In genomic region chr19:55268150-55268549, GRCm38 (mm10) we compare ENCODE assay signal across 19 mouse cellular contexts. TPM values are rescaled to one million over a fixed set of nuclear protein-coding genes. Genes with fewer than 3 reads are reported as not detected.
DNase-seq lines count a peak whose midpoint lies in the region; ATAC-seq and TF ChIP-seq lines count a peak whose summit lies in the region.
"Had no signal": no experiment of that assay in that cellular context is flagged by ENCODE, and none has a peak within 500 bp of the region (broad histone marks: within the 10 kb centered on the region; RNA-seq: fewer than 3 reads in every experiment).

No protein-coding gene starts in this region.

- 73% methylated on average over 3 of the region's 3 CpGs for WGBS in limb, embryonic 14.5 days
- WGBS in limb, embryonic 10.5 days: 88% methylated on average over 3 of the region's 3 CpGs
- 50% methylated on average over 3 of the region's 3 CpGs for WGBS in intestine, embryonic 14.5 days
- 22% methylated on average over 3 of the region's 3 CpGs for WGBS in small intestine, adult 2 months

- no peaks in the 10 kb centered on the region for H3K4me1 ChIP-seq in limb, embryonic 14.5 days (ENCODE audit: control insufficient read depth, insufficient read depth, low read length)
- H3K4me1 ChIP-seq in limb, embryonic 10.5 days: no peaks in the 10 kb centered on the region
- no peaks in the 10 kb centered on the region for H3K4me1 ChIP-seq in intestine, embryonic 14.5 days (replicated peaks; ENCODE audit: control insufficient read depth, insufficient read depth, low read length)
- peaks cover 20% of the 10 kb centered on the region for H3K4me1 ChIP-seq in small intestine, adult 2 months (ENCODE audit: control insufficient read depth, insufficient read depth, insufficient read length, low read length)
- H3K4me1 ChIP-seq: neural tube, embryonic 13.5 days had no signal

- H3K4me2 ChIP-seq in limb, embryonic 14.5 days (replicated peaks; ENCODE audit: low read depth, low read length, severe bottlenecking): no peak overlapping the region
- no peak overlapping the region for H3K4me2 ChIP-seq in intestine, embryonic 14.5 days (ENCODE audit: low read length)
- H3K4me2 ChIP-seq: heart, embryonic 11.5 days; limb, embryonic 13.5 days; neural tube, embryonic 13.5 days had no signal

- intact Hi-C loops in heart, postnatal 36 days (cut with DNase I): no loop called here

- H3K9me3 ChIP-seq in limb, embryonic 14.5 days (ENCODE audit: control insufficient read depth, low read length): no peaks in the 10 kb centered on the region
- no peaks in the 10 kb centered on the region for H3K9me3 ChIP-seq in limb, embryonic 10.5 days (replicated peaks)
- H3K9me3 ChIP-seq in intestine, embryonic 14.5 days (ENCODE audit: control insufficient read depth, low read length): no peaks in the 10 kb centered on the region
- H3K9me3 ChIP-seq: limb, embryonic 13.5 days; neural tube, embryonic 13.5 days had no signal

- H3K4me3 ChIP-seq in limb, embryonic 14.5 days (replicated peaks; ENCODE audit: low read length): no peak overlapping the region
- no peak overlapping the region for H3K4me3 ChIP-seq in limb, embryonic 10.5 days
- H3K4me3 ChIP-seq in intestine, embryonic 14.5 days (ENCODE audit: low read depth, low read length): no peak overlapping the region
- no peak overlapping the region for H3K4me3 ChIP-seq in small intestine, adult 2 months (ENCODE audit: low read depth, low read length)
- H3K4me3 ChIP-seq: layer of hippocampus, adult 2 months; limb, embryonic 13.5 days; neural tube, embryonic 13.5 days had no signal

- TF ChIP-seq POLR2A in limb, embryonic 14.5 days (IDR thresholded peaks at IDR 0.05; ENCODE audit: borderline replicate concordance, extremely low read depth, insufficient read depth, insufficient read length): no peak
- no peak for TF ChIP-seq POLR2A in small intestine, adult 2 months (IDR thresholded peaks at IDR 0.05; ENCODE audit: low read depth, low read length)

- no peak for ATAC-seq in limb, embryonic 14.5 days (ENCODE audit: low FRiP score, low read depth)
- ATAC-seq in intestine, embryonic 14.5 days (replicated peaks; ENCODE audit: low FRiP score, low TSS enrichment, low read depth): peak; percentile 72
- no peak for ATAC-seq in frontal cortex, adult (ENCODE audit: low TSS enrichment)
- ATAC-seq: hindbrain, embryonic 16.5 days had no signal

- no peaks in the 10 kb centered on the region for H3K36me3 ChIP-seq in limb, embryonic 14.5 days (ENCODE audit: control insufficient read depth, insufficient read depth, low read length)
- no peaks in the 10 kb centered on the region for H3K36me3 ChIP-seq in limb, embryonic 10.5 days
- peaks cover 4% of the 10 kb centered on the region; the same call in 1 of the 2 replicates for H3K36me3 ChIP-seq in intestine, embryonic 14.5 days (ENCODE audit: control insufficient read depth, insufficient read depth, low read length)
- peaks cover 48% of the 10 kb centered on the region for H3K36me3 ChIP-seq in small intestine, adult 2 months (ENCODE audit: control insufficient read depth, insufficient read depth, low read length)
- H3K36me3 ChIP-seq: limb, embryonic 13.5 days; neural tube, embryonic 13.5 days had no signal

- no peak for DNase-seq in limb, embryonic 14.5 days (ENCODE audit: low spot score)
- no peak for DNase-seq in limb, embryonic 10.5 days (ENCODE audit: low spot score)
- no peak for DNase-seq in intestine, embryonic 14.5 days (ENCODE audit: low spot score)
- DNase-seq in kidney, postnatal 14 days: peak; percentile 42
- DNase-seq in frontal cortex, postnatal 25 days (ENCODE audit: low spot score in 2 of 2): no peak
- no peak for DNase-seq in heart, postnatal 36 days
- DNase-seq: cerebellum, postnatal 14 days; gastrocnemius, postnatal 25 days; thymus, postnatal 36 days had no signal

- 0 out of 2 replicates have a peak overlapping the region, but pooled peaks have one; percentile 19 for H3K27ac ChIP-seq in limb, embryonic 14.5 days (replicated peaks; ENCODE audit: low read depth, low read length)
- no peak overlapping the region for H3K27ac ChIP-seq in limb, embryonic 10.5 days
- no peak overlapping the region for H3K27ac ChIP-seq in intestine, embryonic 14.5 days (ENCODE audit: low read depth)
- peak overlapping the region; percentile 36; the same call in 1 of the 2 replicates for H3K27ac ChIP-seq in small intestine, adult 2 months (ENCODE audit: insufficient read depth, low read depth, low read length)
- H3K27ac ChIP-seq: layer of hippocampus, adult 2 months; limb, embryonic 13.5 days; neural tube, embryonic 13.5 days had no signal

- H3K9ac ChIP-seq in limb, embryonic 14.5 days (ENCODE audit: low read depth, low read length, severe bottlenecking): no peak overlapping the region
- H3K9ac ChIP-seq in intestine, embryonic 14.5 days (ENCODE audit: low read length): no peak overlapping the region
- H3K9ac ChIP-seq: limb, embryonic 13.5 days; neural tube, embryonic 13.5 days had no signal

- TF ChIP-seq CTCF in small intestine, adult 2 months (IDR thresholded peaks at IDR 0.05; ENCODE audit: extremely low read depth, insufficient read length, insufficient replicate concordance, low read depth, low read length): no peak

- H3K27me3 ChIP-seq in limb, embryonic 14.5 days (ENCODE audit: control insufficient read depth, insufficient read depth, low read length): no peaks in the 10 kb centered on the region
- no peaks in the 10 kb centered on the region for H3K27me3 ChIP-seq in limb, embryonic 10.5 days (ENCODE audit: low read depth, poor library complexity, severe bottlenecking)
- no peaks in the 10 kb centered on the region for H3K27me3 ChIP-seq in intestine, embryonic 14.5 days (replicated peaks; ENCODE audit: control insufficient read depth, insufficient read depth, low read length)
- no peaks in the 10 kb centered on the region for H3K27me3 ChIP-seq in small intestine, adult 2 months (ENCODE audit: control insufficient read depth, insufficient read depth, low read length)
- H3K27me3 ChIP-seq: limb, embryonic 13.5 days; neural tube, embryonic 13.5 days had no signal

RNA-seq across cellular contexts. Expression of gene Acsl5, which starts 16.4 kb away (rescaled TPM):
- 8.5 and 13.6 TPM in 2 replicates for polyA plus RNA-seq in limb, embryonic 14.5 days (2012; rRNA removed)
- 32.1 and 42.8 TPM in 2 replicates for polyA plus RNA-seq in limb, embryonic 14.5 days (2014; fragmentation: Nextera tagmentation; extraction: Ambion mirVana)
- polyA plus RNA-seq in limb, embryonic 10.5 days (2016; fragmentation: Nextera tagmentation; extraction: Ambion mirVana): 15.4 and 25.6 TPM in 2 replicates
- polyA plus RNA-seq in intestine, embryonic 14.5 days (2014; fragmentation: Nextera tagmentation; extraction: Ambion mirVana): 86.5 and 93.2 TPM in 2 replicates
- 73.3 and 185 TPM in 2 replicates for polyA plus RNA-seq in small intestine, adult 2 months (2012; rRNA removed)
- total RNA-seq in heart, postnatal 36 days (2021): 10 to 100 TPM; 11.8 to 12.0 TPM

RNA-seq across cellular contexts. Expression of gene Gucy2g, which starts 27.1 kb away (rescaled TPM):
- 0.11 and 0.13 TPM in 2 replicates for polyA plus RNA-seq in limb, embryonic 14.5 days (2012; rRNA removed)
- 0.04 TPM in 1 of 2 replicates, not detected in the other for polyA plus RNA-seq in limb, embryonic 14.5 days (2014; fragmentation: Nextera tagmentation; extraction: Ambion mirVana)
- polyA plus RNA-seq in limb, embryonic 10.5 days (2016; fragmentation: Nextera tagmentation; extraction: Ambion mirVana): not detected in 2 replicates
- not detected in 2 replicates for polyA plus RNA-seq in intestine, embryonic 14.5 days (2014; fragmentation: Nextera tagmentation; extraction: Ambion mirVana)
- 0.03 TPM in 1 of 2 replicates, not detected in the other for polyA plus RNA-seq in small intestine, adult 2 months (2012; rRNA removed)
- under 1 TPM in 1 of 2 experiments, not detected in 1; 0.08 TPM for total RNA-seq in heart, postnatal 36 days (2021)
- total RNA-seq: megakaryocyte-erythroid progenitor cell, adult 5-6 weeks; monocyte, adult 5-6 weeks had no signal
- polyA plus RNA-seq: embryonic facial prominence, embryonic 11.5 days; heart, embryonic 11.5 days; limb, embryonic 13.5 days; neural tube, embryonic 13.5 days had no signal

RNA-seq across cellular contexts. Expression of gene Zdhhc6, which starts 47.7 kb away (rescaled TPM):
- polyA plus RNA-seq in limb, embryonic 14.5 days (2012; rRNA removed): 27.8 and 32.6 TPM in 2 replicates
- polyA plus RNA-seq in limb, embryonic 14.5 days (2014; fragmentation: Nextera tagmentation; extraction: Ambion mirVana): 78.9 and 85.1 TPM in 2 replicates
- polyA plus RNA-seq in limb, embryonic 10.5 days (2016; fragmentation: Nextera tagmentation; extraction: Ambion mirVana): 113 and 120 TPM in 2 replicates
- polyA plus RNA-seq in intestine, embryonic 14.5 days (2014; fragmentation: Nextera tagmentation; extraction: Ambion mirVana): 102 and 108 TPM in 2 replicates
- polyA plus RNA-seq in small intestine, adult 2 months (2012; rRNA removed): 2.6 and 3.6 TPM in 2 replicates
- 10 to 100 TPM; 19.3 to 19.9 TPM for total RNA-seq in heart, postnatal 36 days (2021)

RNA-seq across cellular contexts. Expression of gene Vti1a, which starts 47.9 kb away (rescaled TPM):
- polyA plus RNA-seq in limb, embryonic 14.5 days (2012; rRNA removed): 12.8 and 14.7 TPM in 2 replicates
- polyA plus RNA-seq in limb, embryonic 14.5 days (2014; fragmentation: Nextera tagmentation; extraction: Ambion mirVana): 22.8 and 23.8 TPM in 2 replicates
- polyA plus RNA-seq in limb, embryonic 10.5 days (2016; fragmentation: Nextera tagmentation; extraction: Ambion mirVana): 26.3 and 29.8 TPM in 2 replicates
- polyA plus RNA-seq in intestine, embryonic 14.5 days (2014; fragmentation: Nextera tagmentation; extraction: Ambion mirVana): 23.5 and 24.6 TPM in 2 replicates
- polyA plus RNA-seq in small intestine, adult 2 months (2012; rRNA removed): 3.6 and 8.1 TPM in 2 replicates
- total RNA-seq in heart, postnatal 36 days (2021): 10 to 100 TPM; 17.2 to 18.3 TPM

Comparison
In these comparisons a context has a peak if more than half of its experiments do, and no peak if none do; other contexts are left out.
1. H3K27ac ChIP-seq: peak in limb, embryonic 14.5 days (single experiment) and small intestine, adult 2 months (single experiment); none in limb, embryonic 10.5 days (single experiment) and intestine, embryonic 14.5 days (single experiment).